Mouse (Mus musculus): ENCODE results near the gene Rnft1.

DNA sequence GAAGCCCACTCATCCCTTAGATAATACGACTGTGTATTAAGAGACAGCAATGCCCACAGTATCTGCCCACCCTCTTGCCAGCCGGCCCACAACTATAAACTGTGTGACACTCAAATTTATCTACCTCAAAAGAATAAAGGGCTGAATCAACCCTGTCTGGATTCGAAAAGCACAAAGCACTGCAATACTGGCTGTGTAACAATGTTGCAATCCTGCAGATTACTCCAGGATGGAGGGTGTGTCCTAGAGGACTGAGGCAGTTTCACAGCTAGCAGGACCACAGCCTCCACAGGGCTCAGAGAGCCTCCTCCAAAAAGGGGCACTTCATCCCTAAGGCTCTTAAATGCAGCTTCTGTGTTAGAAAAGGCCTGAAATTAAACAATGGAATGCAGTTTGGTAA lies 32.2 kb downstream of the Rnft1 start:
- TF ChIP-seq MAX (IDR thresholded peaks at IDR 0.05): no peak
- TF ChIP-seq CEBPB (IDR thresholded peaks at IDR 0.05; ENCODE audit: low read depth): no peak
- TF ChIP-seq CTCF (IDR thresholded peaks at IDR 0.05; ENCODE audit: control insufficient read depth, insufficient read depth, insufficient read length): no peak
- no peak for TF ChIP-seq MYOG (IDR thresholded peaks at IDR 0.05; ENCODE audit: control insufficient read depth, extremely low read depth, insufficient read length)

Measured in C2C12 (cell line).